Mouse (Mus musculus): ENCODE results near the gene Tgm2.

DNA sequence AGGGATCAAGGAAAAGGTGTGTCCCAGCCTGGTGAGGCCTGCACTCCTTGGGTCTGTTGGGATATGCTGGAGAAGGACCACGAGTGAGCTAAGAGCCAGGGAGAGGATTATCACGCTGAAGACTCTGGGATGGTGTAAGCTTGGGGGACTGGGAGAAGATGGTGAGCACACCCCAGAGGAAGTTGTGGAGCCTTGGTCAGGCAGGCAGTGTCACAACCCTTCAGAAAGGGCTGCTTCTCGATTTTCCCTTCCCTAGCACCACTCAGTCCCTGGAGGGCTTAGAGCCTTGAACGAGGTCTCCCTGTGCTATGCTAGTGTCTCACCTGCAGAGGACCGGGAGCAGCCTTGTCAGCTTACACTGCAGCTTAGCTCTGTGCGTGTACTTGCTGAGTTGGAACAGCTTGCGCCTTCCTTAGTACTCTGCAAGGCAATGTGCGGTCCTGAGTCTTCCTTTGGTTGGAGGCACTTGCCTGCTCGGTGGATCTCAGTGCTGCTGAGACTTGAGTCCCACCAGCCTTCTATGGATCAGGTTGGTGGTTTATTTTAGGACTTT lies 66.3 kb downstream of the Tgm2 start:
- TF ChIP-seq POLR2A (IDR thresholded peaks at IDR 0.05; ENCODE audit: control insufficient read depth, low read depth, low read length) (no peak), CTCF (IDR thresholded peaks at IDR 0.05; ENCODE audit: control insufficient read depth, insufficient read depth, insufficient replicate concordance, low read depth, low read length) (peak; percentile 29; the same call in 1 of the 2 replicates)

Measured in testis, adult 2 months (tissue).